Mouse (Mus musculus) liver, embryonic 16.5 days (tissue): ENCODE measurements around the gene Ccser2. TPM values are rescaled to one million over a fixed set of nuclear protein-coding genes. Genes with fewer than 3 reads are reported as not detected.

ENCODE experiments used
- ATAC-seq: fragments of 200-750 bp; cut with Nextera tagmentation; 2 replicates; pipeline ENCODE4 v1.8.0; 2017; ENCODE audit warnings: low read depth, mild to moderate bottlenecking, moderate number of reproducible peaks, moderate library complexity
- H3K27ac ChIP-seq: fragments of 300-500 bp; sonication (generic); 2 replicates; pipeline ENCODE4 v1.5.1; 2014; ENCODE audit warnings: mild to moderate bottlenecking, low read length
- H3K27me3 ChIP-seq: fragments of 300-500 bp; sonication (generic); 2 replicates; pipeline ENCODE4 v1.6.1; 2014; ENCODE audit warnings: low read depth, low read length, mixed read lengths; ENCODE audit not compliant: control insufficient read depth, insufficient read depth
- H3K36me3 ChIP-seq: fragments of 300-500 bp; sonication (generic); 2 replicates; pipeline ENCODE4 v1.6.1; 2014; ENCODE audit warnings: mild to moderate bottlenecking; ENCODE audit not compliant: control insufficient read depth, insufficient read depth
- H3K4me1 ChIP-seq: fragments of 300-500 bp; sonication (generic); 2 replicates; pipeline ENCODE4 v1.6.1; 2014; ENCODE audit warnings: low read depth, low read length, mixed read lengths; ENCODE audit not compliant: control insufficient read depth
- H3K4me2 ChIP-seq: fragments of 300-500 bp; sonication (generic); 2 replicates; pipeline ENCODE4 v1.6.1; 2014; ENCODE audit warnings: low read depth, low read length, mixed read lengths
- H3K4me3 ChIP-seq: fragments of 300-500 bp; sonication (generic); 2 replicates; pipeline ENCODE4 v1.5.1; 2014; ENCODE audit warnings: low read depth, mild to moderate bottlenecking, low read length
- H3K9ac ChIP-seq: fragments of 300-500 bp; sonication (generic); 2 replicates; pipeline ENCODE4 v1.6.1; 2014; ENCODE audit warnings: low read depth, low read length
- H3K9me3 ChIP-seq: fragments of 300-500 bp; sonication (generic); replicated peaks from 2 replicates; pipeline ENCODE4 v1.6.1; 2016; ENCODE audit warnings: low read length; ENCODE audit not compliant: control insufficient read depth
- WGBS: fragments of 180-500 bp; shearing (Covaris S2); extraction: QIAGEN DNeasy Blood & Tissue Kit; methylation state at CpG from one replicate; pipeline ENCODE4 v1.1.7; 2014; ENCODE audit not compliant: insufficient replicate concordance; 5-methylcytosine and 5-hydroxymethylcytosine counted together
- polyA plus RNA-seq: library from polyadenylated mRNA; unstranded; fragments of >200 nt; fragmentation: Nextera tagmentation; extraction: Ambion mirVana; gene quantifications from 2 replicates; pipeline ENCODE4 v1.2.1, GENCODE M21; 2015

Gene Ccser2
- polyA plus RNA-seq, 1 experiment from 2014 or later, result 6.7 TPM

- Histone ChIP-seq H3K9me3 (no peaks in the 10 kb centered on the region), H3K4me2 (no peak overlapping the region), H3K36me3 (no peaks in the 10 kb centered on the region), H3K27ac (no peak overlapping the region), H3K4me3 (no peak overlapping the region), H3K9ac (no peak overlapping the region), H3K4me1 (no peaks in the 10 kb centered on the region), H3K27me3 (no peaks in the 10 kb centered on the region)
- ATAC-seq, result peak; percentile 67; the same call in 1 of the 2 replicates
These were observed 21.2 kb upstream of the Ccser2 start for GRCm38 (mm10) chr14:36989784-36990183.

- H3K4me3 ChIP-seq, result no peak overlapping the region
- H3K4me2 ChIP-seq, result no peak overlapping the region
- WGBS, result 60% methylated on average over 3 of the region's 3 CpGs
- no peak for ATAC-seq
- no peak overlapping the region for H3K27ac ChIP-seq
- H3K4me1 ChIP-seq, result no peaks in the 10 kb centered on the region
- no peaks in the 10 kb centered on the region for H3K27me3 ChIP-seq
- H3K9me3 ChIP-seq, result no peaks in the 10 kb centered on the region
- H3K9ac ChIP-seq, result no peak overlapping the region
- H3K36me3 ChIP-seq, result no peaks in the 10 kb centered on the region
These were observed 17.1 kb upstream of the Ccser2 start for GRCm38 (mm10) chr14:36985693-36986092.

GRCm38 (mm10) chr14:36975019-36975418 is 6.4 kb upstream of the Ccser2 start:
- Histone ChIP-seq H3K27me3 (no peaks in the 10 kb centered on the region), H3K9ac (no peak overlapping the region), H3K4me3 (no peak overlapping the region), H3K36me3 (no peaks in the 10 kb centered on the region), H3K4me1 (no peaks in the 10 kb centered on the region), H3K9me3 (no peaks in the 10 kb centered on the region), H3K4me2 (no peak overlapping the region), H3K27ac (no peak overlapping the region)
- no peak for ATAC-seq
- 69% methylated on average over 3 of the region's 3 CpGs for WGBS

- Histone ChIP-seq H3K9me3 (no peaks in the 10 kb centered on the region), H3K27me3 (no peaks in the 10 kb centered on the region), H3K4me2 (no peak overlapping the region), H3K36me3 (no peaks in the 10 kb centered on the region), H3K4me3 (no peak overlapping the region), H3K27ac (no peak overlapping the region), H3K9ac (no peak overlapping the region), H3K4me1 (peaks cover 9% of the 10 kb centered on the region)
- WGBS, result 66% methylated on average over 4 of the region's 4 CpGs
- ATAC-seq, result peak; percentile 14
These were observed 2.6 kb upstream of the Ccser2 start for GRCm38 (mm10) chr14:36971211-36971610.

- ATAC-seq, result no peak
- H3K4me3 ChIP-seq, result no peak overlapping the region
- 54% methylated on average over 3 of the region's 3 CpGs for WGBS
- H3K9me3 ChIP-seq, result no peaks in the 10 kb centered on the region
- H3K27ac ChIP-seq, result no peak overlapping the region
- no peaks in the 10 kb centered on the region for H3K36me3 ChIP-seq
- H3K9ac ChIP-seq, result no peak overlapping the region
- H3K4me1 ChIP-seq, result peaks cover 9% of the 10 kb centered on the region
- no peaks in the 10 kb centered on the region for H3K27me3 ChIP-seq
- H3K4me2 ChIP-seq, result no peak overlapping the region
These were observed 1.4 kb upstream of the Ccser2 start for GRCm38 (mm10) chr14:36969861-36970420.

- peaks cover 9% of the 10 kb centered on the region for H3K4me1 ChIP-seq
- peak; percentile 35 for ATAC-seq
- H3K9ac ChIP-seq, result peak overlapping the region; percentile 79
- H3K4me2 ChIP-seq, result peak overlapping the region; percentile 95
- H3K9me3 ChIP-seq, result no peaks in the 10 kb centered on the region
- H3K27me3 ChIP-seq, result no peaks in the 10 kb centered on the region
- H3K36me3 ChIP-seq, result no peaks in the 10 kb centered on the region
- H3K4me3 ChIP-seq, result peak overlapping the region; percentile 79
- H3K27ac ChIP-seq, result 0 out of 2 replicates have a peak overlapping the region, but pooled peaks have one; percentile 19
- under 1% methylated on average over 42 of the region's 49 CpGs for WGBS
These were observed 425 bp downstream of the Ccser2 start for GRCm38 (mm10) chr14:36968076-36968627.

- Histone ChIP-seq H3K9ac (no peak overlapping the region), H3K36me3 (no peaks in the 10 kb centered on the region), H3K9me3 (no peaks in the 10 kb centered on the region), H3K27me3 (no peaks in the 10 kb centered on the region), H3K4me1 (peaks cover 9% of the 10 kb centered on the region), H3K4me3 (no peak overlapping the region), H3K27ac (no peak overlapping the region), H3K4me2 (no peak overlapping the region)
- no peak for ATAC-seq
- WGBS, result 50% methylated on average over 3 of the region's 3 CpGs
These were observed 3.2 kb downstream of the Ccser2 start for GRCm38 (mm10) chr14:36965421-36965820.

GRCm38 (mm10) chr14:36962477-36962876 is 6.1 kb downstream of the Ccser2 start:
- H3K4me3 ChIP-seq, result no peak overlapping the region
- ATAC-seq, result no peak
- no peaks in the 10 kb centered on the region for H3K9me3 ChIP-seq
- no peaks in the 10 kb centered on the region for H3K27me3 ChIP-seq
- 55% methylated on average over 2 of the region's 2 CpGs for WGBS
- H3K27ac ChIP-seq, result no peak overlapping the region
- H3K4me1 ChIP-seq, result no peaks in the 10 kb centered on the region; the same call in none of the 2 replicates
- H3K36me3 ChIP-seq, result no peaks in the 10 kb centered on the region
- H3K4me2 ChIP-seq, result no peak overlapping the region
- H3K9ac ChIP-seq, result no peak overlapping the region

GRCm38 (mm10) chr14:36957719-36958118 is 10.9 kb downstream of the Ccser2 start:
- no peak; the same call in 1 of the 2 replicates for ATAC-seq
- H3K4me2 ChIP-seq, result no peak overlapping the region
- H3K9me3 ChIP-seq, result no peaks in the 10 kb centered on the region
- no peaks in the 10 kb centered on the region for H3K36me3 ChIP-seq
- H3K4me1 ChIP-seq, result no peaks in the 10 kb centered on the region; the same call in none of the 2 replicates
- H3K27ac ChIP-seq, result no peak overlapping the region
- no peaks in the 10 kb centered on the region for H3K27me3 ChIP-seq
- 73% methylated on average over 6 of the region's 6 CpGs for WGBS
- no peak overlapping the region for H3K9ac ChIP-seq
- H3K4me3 ChIP-seq, result no peak overlapping the region
